Mouse (Mus musculus) limb, embryonic 13.5 days (tissue): ENCODE measurements at regions not wholly inside any gene's neighbourhood (a gene's known extent, or its start where the extent isn't known, plus 50 kb on each side); places are given as distances from the start of the nearest gene placed in this dataset.

Experiments
- ATAC-seq: fragments of 200-750 bp; cut with Nextera tagmentation; 2 replicates; pipeline ENCODE4 v1.8.0; 2017; ENCODE audit warnings: low read depth, moderate number of reproducible peaks, moderate TSS enrichment; ENCODE audit not compliant: low FRiP score
- H3K27ac ChIP-seq: fragments of 300-500 bp; sonication (generic); 2 replicates; pipeline ENCODE4 v1.5.1; 2015; ENCODE audit warnings: inconsistent platforms, mild to moderate bottlenecking, moderate library complexity
- H3K27me3 ChIP-seq: fragments of 300-500 bp; sonication (generic); 2 replicates; pipeline ENCODE4 v1.6.1; 2015; ENCODE audit warnings: mild to moderate bottlenecking, inconsistent platforms
- H3K36me3 ChIP-seq: fragments of 300-500 bp; sonication (generic); 2 replicates; pipeline ENCODE4 v1.6.1; 2015; ENCODE audit warnings: inconsistent platforms, mild to moderate bottlenecking, moderate library complexity
- H3K4me1 ChIP-seq: fragments of 300-500 bp; sonication (generic); 2 replicates; pipeline ENCODE4 v1.6.1; 2015; ENCODE audit warnings: inconsistent platforms
- H3K4me2 ChIP-seq: fragments of 300-500 bp; sonication (generic); replicated peaks from 2 replicates; pipeline ENCODE4 v1.6.1; 2015; ENCODE audit warnings: inconsistent platforms, mild to moderate bottlenecking, moderate library complexity
- H3K4me3 ChIP-seq: fragments of 300-500 bp; sonication (generic); 2 replicates; pipeline ENCODE4 v1.5.1; 2015; ENCODE audit warnings: moderate library complexity, mild to moderate bottlenecking, inconsistent platforms
- H3K9ac ChIP-seq: fragments of 300-500 bp; sonication (generic); 2 replicates; pipeline ENCODE4 v1.6.1; 2015; ENCODE audit warnings: mild to moderate bottlenecking, inconsistent platforms
- H3K9me3 ChIP-seq: fragments of 300-500 bp; sonication (generic); 2 replicates; pipeline ENCODE4 v1.6.1; 2016; ENCODE audit warnings: inconsistent platforms
- WGBS: fragments of 180-500 bp; shearing (Covaris S2); methylation state at CpG from one replicate; pipeline ENCODE4 v1.1.7; 2015; 5-methylcytosine and 5-hydroxymethylcytosine counted together

- no peak overlapping the region for H3K4me3 ChIP-seq
- 0 out of 2 replicates have a peak, but pooled peaks cover 3% of the 10 kb centered on the region for H3K4me1 ChIP-seq
- no peaks in the 10 kb centered on the region for H3K27me3 ChIP-seq
- H3K9me3 ChIP-seq = no peaks in the 10 kb centered on the region
- H3K36me3 ChIP-seq = no peaks in the 10 kb centered on the region
- no peak overlapping the region for H3K9ac ChIP-seq
- no peak overlapping the region for H3K4me2 ChIP-seq
- H3K27ac ChIP-seq = no peak overlapping the region
- 87% methylated on average over 4 of the region's 4 CpGs for WGBS
- ATAC-seq = no peak
These were observed 86.6 kb upstream of the Ankrd50 start for GRCm38 (mm10) chr3:38571224-38571623.

GRCm38 (mm10) chr3:38569001-38569400, 84.4 kb upstream of the Ankrd50 start:
- Histone ChIP-seq H3K9me3 (no peaks in the 10 kb centered on the region), H3K36me3 (no peaks in the 10 kb centered on the region), H3K4me2 (no peak overlapping the region), H3K9ac (no peak overlapping the region), H3K27ac (no peak overlapping the region), H3K4me3 (no peak overlapping the region), H3K27me3 (no peaks in the 10 kb centered on the region), H3K4me1 (0 out of 2 replicates have a peak, but pooled peaks cover 3% of the 10 kb centered on the region)
- WGBS = 60% methylated on average over 6 of the region's 6 CpGs
- no peak for ATAC-seq

DNA sequence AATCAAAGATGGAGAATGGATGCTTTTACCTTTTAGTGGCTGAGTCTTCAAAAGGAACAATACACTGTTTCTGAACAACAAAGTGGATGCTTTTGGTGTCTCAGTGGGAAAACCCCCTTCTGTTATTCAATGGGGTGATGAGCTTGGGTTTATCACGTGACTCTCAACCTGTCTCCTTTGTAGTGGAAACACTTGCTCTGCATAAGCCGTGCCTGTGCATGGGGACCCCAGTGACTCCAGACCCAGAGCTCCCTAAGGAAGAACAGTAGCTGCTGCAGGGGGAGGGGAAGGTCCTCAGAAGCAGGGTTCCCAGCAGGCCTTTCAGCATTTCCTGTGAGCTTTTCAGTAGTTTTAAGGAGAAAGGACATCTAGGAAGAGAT, 83.9 kb upstream of the Ankrd50 start:
- Histone ChIP-seq H3K27me3 (no peaks in the 10 kb centered on the region), H3K36me3 (no peaks in the 10 kb centered on the region), H3K9me3 (no peaks in the 10 kb centered on the region), H3K4me1 (0 out of 2 replicates have a peak, but pooled peaks cover 3% of the 10 kb centered on the region), H3K9ac (no peak overlapping the region), H3K27ac (no peak overlapping the region), H3K4me2 (no peak overlapping the region), H3K4me3 (no peak overlapping the region)
- no peak for ATAC-seq
- 29% methylated on average over 2 of the region's 2 CpGs for WGBS

- 68% methylated on average over 8 of the region's 8 CpGs for WGBS
- no peaks in the 10 kb centered on the region for H3K9me3 ChIP-seq
- H3K9ac ChIP-seq = no peak overlapping the region
- H3K4me1 ChIP-seq = 0 out of 2 replicates have a peak, but pooled peaks cover 3% of the 10 kb centered on the region
- no peak overlapping the region for H3K27ac ChIP-seq
- ATAC-seq = no peak
- no peaks in the 10 kb centered on the region for H3K36me3 ChIP-seq
- H3K27me3 ChIP-seq = no peaks in the 10 kb centered on the region
- H3K4me2 ChIP-seq = no peak overlapping the region
- H3K4me3 ChIP-seq = no peak overlapping the region
These were observed 83.4 kb upstream of the Ankrd50 start for GRCm38 (mm10) chr3:38567946-38568595.

- H3K9me3 ChIP-seq = no peaks in the 10 kb centered on the region
- 93% methylated on average over 2 of the region's 2 CpGs for WGBS
- H3K4me3 ChIP-seq = no peak overlapping the region
- H3K4me1 ChIP-seq = peaks cover 3% of the 10 kb centered on the region; the same call in 1 of the 2 replicates
- H3K9ac ChIP-seq = no peak overlapping the region
- H3K27me3 ChIP-seq = no peaks in the 10 kb centered on the region
- ATAC-seq = no peak
- H3K36me3 ChIP-seq = no peaks in the 10 kb centered on the region
- no peak overlapping the region for H3K4me2 ChIP-seq
- no peak overlapping the region for H3K27ac ChIP-seq
These were observed 81.9 kb upstream of the Ankrd50 start for GRCm38 (mm10) chr3:38566576-38566975.

DNA sequence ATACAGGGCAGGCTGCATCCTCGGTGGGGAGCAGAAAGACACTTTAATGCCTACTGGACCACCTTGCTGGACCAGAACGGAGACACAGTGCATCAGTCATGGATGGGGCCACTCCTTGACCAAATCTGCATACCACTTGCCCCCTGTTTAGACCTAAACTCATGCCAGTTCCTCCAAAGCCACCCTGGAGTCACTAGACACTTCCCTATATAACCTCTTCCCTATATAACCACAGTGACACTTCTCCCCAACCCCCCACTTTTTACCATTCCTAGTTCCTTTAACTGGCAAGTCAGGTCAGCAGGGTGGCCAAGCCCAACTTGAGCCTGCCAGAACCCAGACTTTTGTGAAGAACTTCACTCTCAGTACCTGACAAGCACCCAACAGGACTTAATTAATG, 80.2 kb upstream of the Ankrd50 start:
- Histone ChIP-seq H3K27ac (no peak overlapping the region), H3K9ac (no peak overlapping the region), H3K4me2 (no peak overlapping the region), H3K27me3 (no peaks in the 10 kb centered on the region), H3K9me3 (no peaks in the 10 kb centered on the region), H3K4me1 (peaks cover 7% of the 10 kb centered on the region; the same call in 1 of the 2 replicates), H3K36me3 (no peaks in the 10 kb centered on the region), H3K4me3 (no peak overlapping the region)
- 43% methylated on average over 2 of the region's 2 CpGs for WGBS
- no peak for ATAC-seq

DNA sequence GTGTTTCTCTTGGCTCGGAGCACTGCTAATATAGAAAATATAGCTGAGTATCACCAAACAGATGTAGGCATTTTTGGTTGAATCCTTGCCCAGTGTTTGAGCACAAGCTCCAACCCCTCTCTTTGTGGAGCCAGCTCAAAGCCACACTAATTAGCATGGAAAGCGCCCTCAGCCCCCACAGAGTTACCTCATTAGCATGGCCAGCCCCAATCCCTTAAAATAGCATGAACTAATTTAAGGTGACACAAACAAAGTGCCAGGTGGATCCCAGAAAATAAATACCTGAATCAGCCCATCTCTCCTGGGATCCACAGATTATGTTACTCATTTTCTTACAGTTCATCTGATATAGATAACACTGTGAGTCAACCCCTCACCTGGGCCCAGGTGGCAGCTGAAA, 79.7 kb upstream of the Ankrd50 start:
- H3K27me3 ChIP-seq = no peaks in the 10 kb centered on the region
- no peaks in the 10 kb centered on the region for H3K36me3 ChIP-seq
- peaks cover 7% of the 10 kb centered on the region; the same call in 1 of the 2 replicates for H3K4me1 ChIP-seq
- H3K4me3 ChIP-seq = no peak overlapping the region
- H3K27ac ChIP-seq = no peak overlapping the region
- ATAC-seq = no peak
- H3K4me2 ChIP-seq = no peak overlapping the region
- WGBS = 37% methylated on average over 1 of the region's 2 CpGs
- H3K9me3 ChIP-seq = no peaks in the 10 kb centered on the region
- H3K9ac ChIP-seq = no peak overlapping the region

GRCm38 (mm10) chr3:38561186-38561585, 76.5 kb upstream of the Ankrd50 start:
- no peak overlapping the region for H3K9ac ChIP-seq
- ATAC-seq = no peak
- no peak overlapping the region for H3K4me2 ChIP-seq
- no peaks in the 10 kb centered on the region for H3K36me3 ChIP-seq
- WGBS = 26% methylated on average over 2 of the region's 2 CpGs
- no peak overlapping the region; the same call in 1 of the 2 replicates for H3K27ac ChIP-seq
- H3K4me3 ChIP-seq = no peak overlapping the region
- H3K9me3 ChIP-seq = no peaks in the 10 kb centered on the region
- no peaks in the 10 kb centered on the region for H3K27me3 ChIP-seq
- H3K4me1 ChIP-seq = peaks cover 4% of the 10 kb centered on the region; the same call in 1 of the 2 replicates

- 82% methylated on average over 5 of the region's 5 CpGs for WGBS
- Histone ChIP-seq H3K27ac (no peak overlapping the region), H3K4me3 (no peak overlapping the region), H3K4me2 (no peak overlapping the region), H3K36me3 (no peaks in the 10 kb centered on the region), H3K9ac (no peak overlapping the region), H3K9me3 (no peaks in the 10 kb centered on the region), H3K4me1 (no peaks in the 10 kb centered on the region), H3K27me3 (no peaks in the 10 kb centered on the region)
- no peak for ATAC-seq
These were observed 71.3 kb upstream of the Ankrd50 start for GRCm38 (mm10) chr3:38555939-38556338.

DNA sequence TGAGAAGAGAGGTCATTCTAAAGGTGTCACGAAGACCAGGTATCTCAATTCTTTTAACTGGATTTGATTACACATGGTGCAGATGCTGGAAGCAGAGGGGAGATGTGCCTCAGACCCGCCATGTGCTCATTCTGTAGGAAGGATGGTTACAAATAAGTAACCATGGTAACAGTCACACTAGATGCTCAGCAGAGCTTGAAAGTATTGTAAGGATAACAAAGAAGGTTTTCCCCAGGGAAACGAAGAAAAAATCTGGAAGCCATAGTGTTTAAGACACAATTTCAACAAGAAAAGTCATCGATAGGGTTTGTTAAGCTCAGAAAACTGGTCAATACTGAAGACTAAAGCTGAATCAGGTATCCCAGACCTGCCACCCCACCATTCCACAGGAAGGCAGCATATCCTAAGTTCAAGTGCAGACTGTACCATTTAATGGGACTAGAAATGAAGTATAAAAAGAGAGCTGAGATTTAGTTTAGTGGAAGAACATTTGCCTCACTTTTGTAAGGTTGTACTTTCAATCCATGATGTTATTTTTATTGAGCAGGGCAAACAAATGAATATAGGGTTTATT, 68.9 kb upstream of the Ankrd50 start:
- ATAC-seq = no peak
- Histone ChIP-seq H3K27ac (no peak overlapping the region), H3K9ac (no peak overlapping the region), H3K9me3 (no peaks in the 10 kb centered on the region), H3K4me3 (no peak overlapping the region), H3K27me3 (no peaks in the 10 kb centered on the region), H3K4me1 (no peaks in the 10 kb centered on the region), H3K4me2 (no peak overlapping the region), H3K36me3 (no peaks in the 10 kb centered on the region)
- 83% methylated on average over 4 of the region's 4 CpGs for WGBS

DNA sequence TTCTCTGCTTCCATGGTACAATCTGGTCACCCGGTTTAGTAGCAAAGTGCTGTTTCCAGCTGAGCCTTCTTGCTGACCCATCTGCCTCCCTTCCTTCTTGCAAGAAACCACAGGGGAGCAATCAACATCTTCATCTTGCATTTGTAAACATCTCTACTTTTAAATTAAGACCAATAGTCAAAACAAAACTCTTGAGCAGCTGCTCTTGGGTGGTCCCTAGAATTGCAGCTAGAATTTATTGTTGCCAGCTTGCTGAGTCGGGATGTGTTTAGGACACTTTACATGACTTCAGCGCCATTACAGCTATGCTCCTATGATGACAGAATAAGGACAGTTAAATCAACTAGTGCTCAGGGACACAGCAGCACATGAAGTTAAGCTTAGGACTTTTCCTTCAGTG, 62.4 kb upstream of the Ankrd50 start:
- no peak for ATAC-seq
- peaks cover 2% of the 10 kb centered on the region; the same call in 1 of the 2 replicates for H3K4me1 ChIP-seq
- WGBS = 59% methylated on average over 3 of the region's 3 CpGs

GRCm38 (mm10) chr3:38545501-38545896, 60.9 kb upstream of the Ankrd50 start:
- no peaks in the 10 kb centered on the region for H3K27me3 ChIP-seq
- H3K4me1 ChIP-seq = peaks cover 5% of the 10 kb centered on the region; the same call in 1 of the 2 replicates
- no peak for ATAC-seq
- no peaks in the 10 kb centered on the region for H3K9me3 ChIP-seq
- H3K4me2 ChIP-seq = no peak overlapping the region
- H3K36me3 ChIP-seq = no peaks in the 10 kb centered on the region
- no peak overlapping the region for H3K27ac ChIP-seq
- H3K9ac ChIP-seq = no peak overlapping the region
- no peak overlapping the region for H3K4me3 ChIP-seq
- WGBS = 82% methylated on average over 3 of the region's 3 CpGs

More for the DNA sequence above, 62.4 kb upstream of the Ankrd50 start:
- Histone ChIP-seq H3K36me3 (no peaks in the 10 kb centered on the region), H3K27ac (no peak overlapping the region), H3K9ac (no peak overlapping the region), H3K4me2 (no peak overlapping the region), H3K27me3 (no peaks in the 10 kb centered on the region), H3K4me3 (no peak overlapping the region), H3K9me3 (no peaks in the 10 kb centered on the region)
